Mouse (Mus musculus): Measurements from ENCODE around the gene Prkd2. TPM values are rescaled to one million over a fixed set of nuclear protein-coding genes. Genes with fewer than 3 reads are reported as not detected.

The Prkd2 gene
- polyA plus RNA-seq, 1 experiment from 2014 or later: 10.3 TPM

- 36% methylated on average over 17 of the region's 17 CpGs for WGBS
- no peaks in the 10 kb centered on the region for H3K9me3 ChIP-seq (ENCODE audit: control insufficient read depth, low read length)
- H3K27me3 ChIP-seq (replicated peaks; ENCODE audit: control insufficient read depth, insufficient read depth, low read length): no peaks in the 10 kb centered on the region; the same call in 1 of the 2 replicates
- H3K36me3 ChIP-seq (ENCODE audit: control insufficient read depth, insufficient read depth, low read length): no peaks in the 10 kb centered on the region
- peak overlapping the region; percentile 43; the same call in 1 of the 2 replicates for H3K9ac ChIP-seq (ENCODE audit: low read depth, low read length)
- H3K4me2 ChIP-seq (ENCODE audit: low read depth, low read length): peak overlapping the region; percentile 62
- H3K4me3 ChIP-seq (ENCODE audit: low read length): peak overlapping the region; percentile 33
- no peak for ATAC-seq
- no peak overlapping the region for H3K27ac ChIP-seq (ENCODE audit: low read length)
- H3K4me1 ChIP-seq (ENCODE audit: control insufficient read depth, insufficient read depth, low read length): peaks cover 20% of the 10 kb centered on the region
These were observed 31.0 kb upstream of the Prkd2 start for GRCm38 (mm10) chr7:16811649-16812070.

- H3K9me3 ChIP-seq (ENCODE audit: control insufficient read depth, low read length): no peaks in the 10 kb centered on the region
- no peak overlapping the region for H3K27ac ChIP-seq (ENCODE audit: low read length)
- no peak overlapping the region for H3K4me3 ChIP-seq (ENCODE audit: low read length)
- 76% methylated on average over 2 of the region's 2 CpGs for WGBS
- no peak for ATAC-seq
- no peaks in the 10 kb centered on the region; the same call in 1 of the 2 replicates for H3K27me3 ChIP-seq (replicated peaks; ENCODE audit: control insufficient read depth, insufficient read depth, low read length)
- H3K9ac ChIP-seq (ENCODE audit: low read depth, low read length): no peak overlapping the region
- no peaks in the 10 kb centered on the region for H3K36me3 ChIP-seq (ENCODE audit: control insufficient read depth, insufficient read depth, low read length)
- no peak overlapping the region for H3K4me2 ChIP-seq (ENCODE audit: low read depth, low read length)
- H3K4me1 ChIP-seq (ENCODE audit: control insufficient read depth, insufficient read depth, low read length): peaks cover 23% of the 10 kb centered on the region
These were observed 30.2 kb upstream of the Prkd2 start for GRCm38 (mm10) chr7:16812505-16812904.

- Histone ChIP-seq H3K9ac (ENCODE audit: low read depth, low read length) (peak within 1 kb of the TSS; percentile 99), H3K4me2 (ENCODE audit: low read depth, low read length) (peak within 1 kb of the TSS; percentile 79), H3K27ac (ENCODE audit: low read length) (peak within 1 kb of the TSS; percentile 93), H3K36me3 (ENCODE audit: control insufficient read depth, insufficient read depth, low read length) (no peaks in the 10 kb centered on the region), H3K9me3 (ENCODE audit: control insufficient read depth, low read length) (no peaks in the 10 kb centered on the region), H3K4me1 (ENCODE audit: control insufficient read depth, insufficient read depth, low read length) (peaks cover 40% of the 10 kb centered on the region), H3K27me3 (replicated peaks; ENCODE audit: control insufficient read depth, insufficient read depth, low read length) (no peaks in the 10 kb centered on the region; the same call in 1 of the 2 replicates), H3K4me3 (ENCODE audit: low read length) (peak within 1 kb of the TSS; percentile 86)
- WGBS: 5% methylated on average over 1 of the region's 1 CpGs
- 0 out of 2 replicates have a peak, but pooled peaks have one; percentile 10 for ATAC-seq
These were observed 27.3 kb upstream of the Prkd2 start, which contains the start of gene Strn4 for GRCm38 (mm10) chr7:16815351-16815941. Gene Strn4 (plus strand): TSS chr7:16815889.

GRCm38 (mm10) chr7:16816078-16816474 is 26.6 kb upstream of the Prkd2 start:
- ATAC-seq: peak; percentile 87
- Histone ChIP-seq H3K4me2 (ENCODE audit: low read depth, low read length) (peak overlapping the region; percentile 79), H3K27ac (ENCODE audit: low read length) (peak overlapping the region; percentile 93), H3K27me3 (replicated peaks; ENCODE audit: control insufficient read depth, insufficient read depth, low read length) (no peaks in the 10 kb centered on the region; the same call in 1 of the 2 replicates), H3K9me3 (ENCODE audit: control insufficient read depth, low read length) (no peaks in the 10 kb centered on the region), H3K4me3 (ENCODE audit: low read length) (peak overlapping the region; percentile 86), H3K36me3 (ENCODE audit: control insufficient read depth, insufficient read depth, low read length) (no peaks in the 10 kb centered on the region), H3K9ac (ENCODE audit: low read depth, low read length) (peak overlapping the region; percentile 99), H3K4me1 (ENCODE audit: control insufficient read depth, insufficient read depth, low read length) (peaks cover 39% of the 10 kb centered on the region)
- WGBS: under 1% methylated on average over 42 of the region's 55 CpGs

GRCm38 (mm10) chr7:16816475-16817122 is 26.1 kb upstream of the Prkd2 start, which contains the start of gene Fkrp:
Gene Fkrp (minus strand): TSS chr7:16816732.
- ATAC-seq: peak; percentile 84
- peak within 1 kb of the TSS; percentile 79 for H3K4me2 ChIP-seq (ENCODE audit: low read depth, low read length)
- peak within 1 kb of the TSS; percentile 93 for H3K27ac ChIP-seq (ENCODE audit: low read length)
- peak within 1 kb of the TSS; percentile 86 for H3K4me3 ChIP-seq (ENCODE audit: low read length)
- H3K4me1 ChIP-seq (ENCODE audit: control insufficient read depth, insufficient read depth, low read length): peaks cover 38% of the 10 kb centered on the region
- H3K9ac ChIP-seq (ENCODE audit: low read depth, low read length): peak within 1 kb of the TSS; percentile 99
- H3K36me3 ChIP-seq (ENCODE audit: control insufficient read depth, insufficient read depth, low read length): no peaks in the 10 kb centered on the region
- under 1% methylated on average over 46 of the region's 64 CpGs for WGBS
- H3K27me3 ChIP-seq (replicated peaks; ENCODE audit: control insufficient read depth, insufficient read depth, low read length): no peaks in the 10 kb centered on the region; the same call in 1 of the 2 replicates
- no peaks in the 10 kb centered on the region for H3K9me3 ChIP-seq (ENCODE audit: control insufficient read depth, low read length)

- H3K36me3 ChIP-seq (ENCODE audit: control insufficient read depth, insufficient read depth, low read length): no peaks in the 10 kb centered on the region
- H3K27me3 ChIP-seq (replicated peaks; ENCODE audit: control insufficient read depth, insufficient read depth, low read length): no peaks in the 10 kb centered on the region
- no peak for ATAC-seq
- H3K4me1 ChIP-seq (ENCODE audit: control insufficient read depth, insufficient read depth, low read length): peaks cover 36% of the 10 kb centered on the region
- no peaks in the 10 kb centered on the region for H3K9me3 ChIP-seq (ENCODE audit: control insufficient read depth, low read length)
- no peak overlapping the region for H3K27ac ChIP-seq (ENCODE audit: low read length)
- peak overlapping the region; percentile 79 for H3K4me2 ChIP-seq (ENCODE audit: low read depth, low read length)
- 40% methylated on average over 3 of the region's 3 CpGs for WGBS
- peak overlapping the region; percentile 99 for H3K9ac ChIP-seq (ENCODE audit: low read depth, low read length)
- H3K4me3 ChIP-seq (ENCODE audit: low read length): peak overlapping the region; percentile 86
These were observed 25.0 kb upstream of the Prkd2 start for GRCm38 (mm10) chr7:16817693-16818092.

- Histone ChIP-seq H3K27me3 (replicated peaks; ENCODE audit: control insufficient read depth, insufficient read depth, low read length) (no peaks in the 10 kb centered on the region), H3K27ac (ENCODE audit: low read length) (no peak overlapping the region), H3K4me2 (ENCODE audit: low read depth, low read length) (no peak overlapping the region), H3K4me1 (ENCODE audit: control insufficient read depth, insufficient read depth, low read length) (peaks cover 36% of the 10 kb centered on the region), H3K36me3 (ENCODE audit: control insufficient read depth, insufficient read depth, low read length) (0 out of 2 replicates have a peak, but pooled peaks cover 1% of the 10 kb centered on the region), H3K4me3 (ENCODE audit: low read length) (no peak overlapping the region), H3K9ac (ENCODE audit: low read depth, low read length) (no peak overlapping the region), H3K9me3 (ENCODE audit: control insufficient read depth, low read length) (no peaks in the 10 kb centered on the region)
- 83% methylated on average over 5 of the region's 5 CpGs for WGBS
- ATAC-seq: no peak
These were observed 22.9 kb upstream of the Prkd2 start for GRCm38 (mm10) chr7:16819794-16820193.

- H3K4me3 ChIP-seq (ENCODE audit: low read length): no peak overlapping the region
- peaks cover 36% of the 10 kb centered on the region for H3K4me1 ChIP-seq (ENCODE audit: control insufficient read depth, insufficient read depth, low read length)
- H3K27me3 ChIP-seq (replicated peaks; ENCODE audit: control insufficient read depth, insufficient read depth, low read length): no peaks in the 10 kb centered on the region
- H3K9ac ChIP-seq (ENCODE audit: low read depth, low read length): no peak overlapping the region
- 62% methylated on average over 5 of the region's 5 CpGs for WGBS
- no peak overlapping the region for H3K27ac ChIP-seq (ENCODE audit: low read length)
- peaks cover 6% of the 10 kb centered on the region; the same call in 1 of the 2 replicates for H3K36me3 ChIP-seq (ENCODE audit: control insufficient read depth, insufficient read depth, low read length)
- H3K4me2 ChIP-seq (ENCODE audit: low read depth, low read length): no peak overlapping the region
- H3K9me3 ChIP-seq (ENCODE audit: control insufficient read depth, low read length): no peaks in the 10 kb centered on the region
- no peak for ATAC-seq
These were observed 22.4 kb upstream of the Prkd2 start for GRCm38 (mm10) chr7:16820271-16820763.

GRCm38 (mm10) chr7:16821091-16821490 is 21.6 kb upstream of the Prkd2 start:
- Histone ChIP-seq H3K4me3 (ENCODE audit: low read length) (no peak overlapping the region), H3K4me1 (ENCODE audit: control insufficient read depth, insufficient read depth, low read length) (peaks cover 30% of the 10 kb centered on the region), H3K9ac (ENCODE audit: low read depth, low read length) (peak overlapping the region; percentile 17; the same call in 1 of the 2 replicates), H3K36me3 (ENCODE audit: control insufficient read depth, insufficient read depth, low read length) (peaks cover 6% of the 10 kb centered on the region; the same call in 1 of the 2 replicates), H3K27ac (ENCODE audit: low read length) (no peak overlapping the region), H3K27me3 (replicated peaks; ENCODE audit: control insufficient read depth, insufficient read depth, low read length) (no peaks in the 10 kb centered on the region), H3K4me2 (ENCODE audit: low read depth, low read length) (no peak overlapping the region), H3K9me3 (ENCODE audit: control insufficient read depth, low read length) (no peaks in the 10 kb centered on the region)
- no peak for ATAC-seq
- 53% methylated on average over 3 of the region's 3 CpGs for WGBS
